Mouse (Mus musculus): ENCODE data around the gene Tmem203. TPM values are rescaled to one million over a fixed set of nuclear protein-coding genes. Genes with fewer than 3 reads are reported as not detected.

Tmem203 gene
- polyA plus RNA-seq, 1 experiment from 2014 or later, result 11.2 TPM

GRCm38 (mm10) chr2:25229582-25229981 is 25.7 kb upstream of the Tmem203 start:
- no peaks in the 10 kb centered on the region for H3K36me3 ChIP-seq (ENCODE audit: control insufficient read depth, insufficient read depth, low read length)
- H3K9me3 ChIP-seq (ENCODE audit: control insufficient read depth, low read length), result no peaks in the 10 kb centered on the region
- ATAC-seq (ENCODE audit: low read depth), result no peak
- no peak overlapping the region for H3K4me2 ChIP-seq (ENCODE audit: low read depth, low read length)
- no peak overlapping the region for H3K27ac ChIP-seq (ENCODE audit: low read depth, low read length)
- H3K9ac ChIP-seq (replicated peaks; ENCODE audit: low read depth, low read length), result no peak overlapping the region
- H3K4me1 ChIP-seq (ENCODE audit: control insufficient read depth, insufficient read depth, low read length), result no peaks in the 10 kb centered on the region
- no peak overlapping the region for H3K4me3 ChIP-seq (ENCODE audit: low read depth, low read length)
- 87% methylated on average over 5 of the region's 5 CpGs for WGBS
- H3K27me3 ChIP-seq (ENCODE audit: control insufficient read depth, insufficient read depth, low read length), result no peaks in the 10 kb centered on the region

- H3K27me3 ChIP-seq (ENCODE audit: control insufficient read depth, insufficient read depth, low read length), result no peaks in the 10 kb centered on the region
- H3K4me1 ChIP-seq (ENCODE audit: control insufficient read depth, insufficient read depth, low read length), result no peaks in the 10 kb centered on the region
- no peak overlapping the region for H3K4me3 ChIP-seq (ENCODE audit: low read depth, low read length)
- H3K4me2 ChIP-seq (ENCODE audit: low read depth, low read length), result no peak overlapping the region
- no peaks in the 10 kb centered on the region for H3K9me3 ChIP-seq (ENCODE audit: control insufficient read depth, low read length)
- H3K9ac ChIP-seq (replicated peaks; ENCODE audit: low read depth, low read length), result no peak overlapping the region
- ATAC-seq (ENCODE audit: low read depth), result no peak
- no peaks in the 10 kb centered on the region for H3K36me3 ChIP-seq (ENCODE audit: control insufficient read depth, insufficient read depth, low read length)
- 84% methylated on average over 7 of the region's 7 CpGs for WGBS
- H3K27ac ChIP-seq (ENCODE audit: low read depth, low read length), result no peak overlapping the region
These were observed 24.7 kb upstream of the Tmem203 start for GRCm38 (mm10) chr2:25230581-25230980.

GRCm38 (mm10) chr2:25231038-25231437 is 24.2 kb upstream of the Tmem203 start:
- Histone ChIP-seq H3K4me1 (ENCODE audit: control insufficient read depth, insufficient read depth, low read length) (no peaks in the 10 kb centered on the region), H3K4me2 (ENCODE audit: low read depth, low read length) (no peak overlapping the region), H3K9me3 (ENCODE audit: control insufficient read depth, low read length) (no peaks in the 10 kb centered on the region), H3K9ac (replicated peaks; ENCODE audit: low read depth, low read length) (no peak overlapping the region), H3K4me3 (ENCODE audit: low read depth, low read length) (no peak overlapping the region), H3K36me3 (ENCODE audit: control insufficient read depth, insufficient read depth, low read length) (no peaks in the 10 kb centered on the region), H3K27ac (ENCODE audit: low read depth, low read length) (no peak overlapping the region), H3K27me3 (ENCODE audit: control insufficient read depth, insufficient read depth, low read length) (no peaks in the 10 kb centered on the region)
- 63% methylated on average over 12 of the region's 12 CpGs for WGBS
- ATAC-seq (ENCODE audit: low read depth), result no peak

GRCm38 (mm10) chr2:25233421-25233820 is 21.8 kb upstream of the Tmem203 start:
- H3K36me3 ChIP-seq (ENCODE audit: control insufficient read depth, insufficient read depth, low read length), result no peaks in the 10 kb centered on the region
- H3K4me2 ChIP-seq (ENCODE audit: low read depth, low read length), result no peak overlapping the region
- no peak overlapping the region for H3K9ac ChIP-seq (replicated peaks; ENCODE audit: low read depth, low read length)
- ATAC-seq (ENCODE audit: low read depth), result no peak
- no peaks in the 10 kb centered on the region for H3K4me1 ChIP-seq (ENCODE audit: control insufficient read depth, insufficient read depth, low read length)
- WGBS, result 85% methylated on average over 4 of the region's 4 CpGs
- H3K27me3 ChIP-seq (ENCODE audit: control insufficient read depth, insufficient read depth, low read length), result no peaks in the 10 kb centered on the region
- no peaks in the 10 kb centered on the region for H3K9me3 ChIP-seq (ENCODE audit: control insufficient read depth, low read length)
- H3K27ac ChIP-seq (ENCODE audit: low read depth, low read length), result no peak overlapping the region
- H3K4me3 ChIP-seq (ENCODE audit: low read depth, low read length), result no peak overlapping the region

GRCm38 (mm10) chr2:25234050-25234449 is 21.2 kb upstream of the Tmem203 start, which contains the start of gene Slc34a3:
Gene Slc34a3, minus strand, starts transcription at chr2:25234364.
- H3K4me2 ChIP-seq (ENCODE audit: low read depth, low read length), result no peak within 1 kb of the TSS

GRCm38 (mm10) chr2:25234551-25235220 is 20.6 kb upstream of the Tmem203 start:
- no peak for ATAC-seq (ENCODE audit: low read depth)
- H3K27ac ChIP-seq (ENCODE audit: low read depth, low read length), result no peak overlapping the region
- no peaks in the 10 kb centered on the region for H3K9me3 ChIP-seq (ENCODE audit: control insufficient read depth, low read length)
- H3K4me1 ChIP-seq (ENCODE audit: control insufficient read depth, insufficient read depth, low read length), result no peaks in the 10 kb centered on the region
- 69% methylated on average over 5 of the region's 5 CpGs for WGBS
- no peak overlapping the region for H3K4me3 ChIP-seq (ENCODE audit: low read depth, low read length)
- no peaks in the 10 kb centered on the region for H3K27me3 ChIP-seq (ENCODE audit: control insufficient read depth, insufficient read depth, low read length)
- no peak overlapping the region for H3K4me2 ChIP-seq (ENCODE audit: low read depth, low read length)
- H3K36me3 ChIP-seq (ENCODE audit: control insufficient read depth, insufficient read depth, low read length), result no peaks in the 10 kb centered on the region
- H3K9ac ChIP-seq (replicated peaks; ENCODE audit: low read depth, low read length), result no peak overlapping the region

More at GRCm38 (mm10) chr2:25234050-25234449, 21.2 kb upstream of the Tmem203 start, which contains the start of gene Slc34a3:
- Histone ChIP-seq H3K9ac (replicated peaks; ENCODE audit: low read depth, low read length) (no peak within 1 kb of the TSS), H3K9me3 (ENCODE audit: control insufficient read depth, low read length) (no peaks in the 10 kb centered on the region), H3K27me3 (ENCODE audit: control insufficient read depth, insufficient read depth, low read length) (no peaks in the 10 kb centered on the region), H3K36me3 (ENCODE audit: control insufficient read depth, insufficient read depth, low read length) (no peaks in the 10 kb centered on the region), H3K27ac (ENCODE audit: low read depth, low read length) (no peak within 1 kb of the TSS), H3K4me1 (ENCODE audit: control insufficient read depth, insufficient read depth, low read length) (no peaks in the 10 kb centered on the region), H3K4me3 (ENCODE audit: low read depth, low read length) (no peak within 1 kb of the TSS)
- WGBS, result 87% methylated on average over 3 of the region's 3 CpGs
- ATAC-seq (ENCODE audit: low read depth), result no peak

GRCm38 (mm10) chr2:25236614-25237013 is 18.6 kb upstream of the Tmem203 start, which contains the start of gene Rnf224:
Gene Rnf224, minus strand, starts transcription at chr2:25236787.
- Histone ChIP-seq H3K4me3 (ENCODE audit: low read depth, low read length) (no peak within 1 kb of the TSS), H3K4me2 (ENCODE audit: low read depth, low read length) (no peak within 1 kb of the TSS), H3K4me1 (ENCODE audit: control insufficient read depth, insufficient read depth, low read length) (peaks cover 4% of the 10 kb centered on the region; the same call in 1 of the 2 replicates), H3K9me3 (ENCODE audit: control insufficient read depth, low read length) (no peaks in the 10 kb centered on the region), H3K27me3 (ENCODE audit: control insufficient read depth, insufficient read depth, low read length) (no peaks in the 10 kb centered on the region), H3K27ac (ENCODE audit: low read depth, low read length) (no peak within 1 kb of the TSS), H3K9ac (replicated peaks; ENCODE audit: low read depth, low read length) (no peak within 1 kb of the TSS), H3K36me3 (ENCODE audit: control insufficient read depth, insufficient read depth, low read length) (no peaks in the 10 kb centered on the region)
- 40% methylated on average over 8 of the region's 8 CpGs for WGBS
- no peak for ATAC-seq (ENCODE audit: low read depth)

GRCm38 (mm10) chr2:25237522-25237921 is 17.7 kb upstream of the Tmem203 start:
- no peak overlapping the region for H3K9ac ChIP-seq (replicated peaks; ENCODE audit: low read depth, low read length)
- ATAC-seq (ENCODE audit: low read depth), result no peak
- H3K4me3 ChIP-seq (ENCODE audit: low read depth, low read length), result no peak overlapping the region
- H3K36me3 ChIP-seq (ENCODE audit: control insufficient read depth, insufficient read depth, low read length), result no peaks in the 10 kb centered on the region
- no peak overlapping the region for H3K4me2 ChIP-seq (ENCODE audit: low read depth, low read length)
- H3K4me1 ChIP-seq (ENCODE audit: control insufficient read depth, insufficient read depth, low read length), result peaks cover 5% of the 10 kb centered on the region; the same call in 1 of the 2 replicates
- H3K27ac ChIP-seq (ENCODE audit: low read depth, low read length), result no peak overlapping the region
- H3K27me3 ChIP-seq (ENCODE audit: control insufficient read depth, insufficient read depth, low read length), result no peaks in the 10 kb centered on the region
- 76% methylated on average over 4 of the region's 4 CpGs for WGBS
- H3K9me3 ChIP-seq (ENCODE audit: control insufficient read depth, low read length), result no peaks in the 10 kb centered on the region

GRCm38 (mm10) chr2:25238106-25238505 is 17.1 kb upstream of the Tmem203 start:
- no peak overlapping the region for H3K27ac ChIP-seq (ENCODE audit: low read depth, low read length)
- no peak for ATAC-seq (ENCODE audit: low read depth)
- no peaks in the 10 kb centered on the region for H3K27me3 ChIP-seq (ENCODE audit: control insufficient read depth, insufficient read depth, low read length)
- no peak overlapping the region for H3K4me2 ChIP-seq (ENCODE audit: low read depth, low read length)
- no peak overlapping the region for H3K9ac ChIP-seq (replicated peaks; ENCODE audit: low read depth, low read length)
- no peak overlapping the region for H3K4me3 ChIP-seq (ENCODE audit: low read depth, low read length)
- H3K4me1 ChIP-seq (ENCODE audit: control insufficient read depth, insufficient read depth, low read length), result peaks cover 5% of the 10 kb centered on the region; the same call in 1 of the 2 replicates
- H3K9me3 ChIP-seq (ENCODE audit: control insufficient read depth, low read length), result no peaks in the 10 kb centered on the region
- H3K36me3 ChIP-seq (ENCODE audit: control insufficient read depth, insufficient read depth, low read length), result no peaks in the 10 kb centered on the region

Data from neural tube, embryonic 14.5 days (tissue).